Mouse (Mus musculus) adrenal gland, adult (tissue): Measurements from ENCODE around the gene Peli1.

Source experiments
- DNase-seq, 2 experiments: peaks; one replicate each; pipeline ENCODE4 v3.0.0; 2022 to 2023; ENCODE audit warnings: low spot score in 1 of 2; ENCODE audit not compliant: inconsistent age in 2 of 2

The Peli1 gene

DNA sequence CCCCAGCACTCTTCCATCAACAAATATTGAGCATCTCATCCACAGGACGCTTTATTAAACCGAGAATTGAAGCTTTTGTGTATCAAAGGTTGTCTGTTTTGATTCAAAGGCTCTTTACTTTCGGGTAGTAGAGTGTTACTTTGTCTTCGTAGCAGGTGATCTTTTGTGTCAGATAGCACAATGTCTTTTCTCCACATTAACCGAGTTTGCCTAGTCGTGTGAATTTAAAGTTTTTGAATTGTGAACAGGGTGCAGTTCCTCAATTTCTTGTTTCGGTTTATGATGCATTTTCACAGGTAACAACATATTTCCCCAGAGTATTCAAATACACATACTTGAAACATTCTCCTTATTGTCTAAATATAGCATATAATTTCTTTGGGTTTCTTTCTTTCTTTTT is 1.5 kb downstream of the Peli1 start:
- no peak for DNase-seq

DNA sequence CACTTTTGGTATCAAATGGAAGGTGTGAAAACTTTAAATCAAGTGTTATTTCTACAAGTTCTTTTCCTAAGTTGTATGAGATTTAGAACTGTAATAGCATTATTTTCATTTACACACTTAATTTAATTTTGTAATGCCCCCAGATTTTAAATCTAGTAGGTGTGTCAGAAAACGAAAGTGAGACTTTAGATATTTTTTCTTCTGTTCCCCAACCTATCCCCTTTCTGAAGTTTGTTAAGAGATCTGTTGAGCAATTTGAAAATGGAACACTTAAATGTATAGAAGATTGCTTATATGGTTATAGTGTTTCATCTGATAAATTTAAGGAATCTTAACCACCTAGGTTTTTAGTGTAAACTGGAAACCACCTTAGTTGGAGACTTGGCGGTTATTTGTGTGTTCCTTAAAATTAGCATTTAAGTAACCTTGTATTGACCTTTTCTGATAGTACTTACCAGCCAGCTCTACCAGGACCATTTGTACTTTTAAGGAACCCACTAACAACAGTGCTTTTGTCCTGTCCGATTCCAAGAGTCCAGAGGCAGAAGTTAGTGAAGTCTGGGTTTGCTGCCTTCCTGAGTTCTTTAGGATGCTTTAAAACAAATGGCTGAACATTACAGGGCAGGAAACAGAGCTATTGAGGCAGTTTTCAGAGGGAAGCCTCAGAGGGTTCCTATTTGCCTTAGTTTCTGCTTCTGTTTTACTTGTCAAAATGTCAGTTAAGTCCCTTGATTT is 2.2 kb downstream of the Peli1 start:
- DNase-seq = no peak

DNA sequence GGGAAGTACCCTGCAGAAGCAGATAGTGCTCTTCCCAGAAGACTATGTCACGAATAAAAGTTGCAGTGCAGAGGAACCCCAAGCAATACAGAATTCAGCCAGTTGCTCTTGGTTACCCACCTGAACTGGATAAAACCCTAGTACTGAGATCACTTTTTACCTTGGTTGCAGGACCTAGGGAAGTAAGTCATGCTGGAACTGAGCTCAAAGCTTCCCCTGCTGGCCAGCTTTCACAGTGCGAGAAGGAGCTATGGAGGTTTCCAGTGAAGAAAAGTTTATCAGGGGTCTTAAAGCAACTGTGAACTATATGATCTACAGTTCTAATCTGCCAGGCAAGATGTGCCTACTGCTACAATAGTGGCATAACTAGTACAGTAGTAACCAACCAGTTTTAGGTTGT is 5.5 kb downstream of the Peli1 start:
- DNase-seq = no peak

DNA sequence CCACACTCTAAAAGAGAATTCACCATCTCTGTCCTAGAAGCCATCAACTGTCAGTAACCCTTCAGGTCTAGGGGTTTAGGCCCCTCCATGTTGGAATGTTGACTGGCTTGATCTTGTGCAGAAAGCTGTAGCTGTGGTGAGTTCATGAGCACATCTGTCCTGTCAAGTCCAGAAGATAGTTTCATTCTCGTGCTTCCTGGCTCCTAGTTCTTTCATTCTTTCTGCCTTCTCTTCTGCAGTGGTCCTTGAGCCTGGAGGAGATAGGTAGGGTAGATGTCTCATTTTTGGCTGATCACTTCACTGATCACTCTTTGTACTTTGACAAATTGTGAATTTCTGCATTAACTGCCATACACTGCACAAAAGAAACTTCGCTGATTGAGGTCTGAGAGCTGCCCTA is 7.4 kb downstream of the Peli1 start:
- DNase-seq = no peak

DNA sequence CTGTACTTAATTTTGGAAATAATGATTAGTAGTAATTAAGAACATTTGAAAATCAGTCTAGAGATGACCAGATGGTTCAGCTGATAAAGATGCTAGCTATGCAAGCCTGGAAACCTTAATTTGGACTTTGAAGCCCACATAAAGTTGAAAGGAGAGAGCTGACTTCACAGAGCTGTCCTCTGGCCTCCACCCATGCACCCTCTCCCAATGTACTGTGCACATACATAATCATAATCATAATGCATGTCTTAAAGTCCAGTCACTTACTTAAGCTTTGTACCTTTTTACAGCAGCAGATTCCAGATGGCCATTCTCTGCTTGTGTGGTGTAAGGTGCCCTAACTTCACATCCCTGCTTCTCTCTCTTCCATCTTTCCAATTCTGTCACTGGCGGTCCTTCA is 9.6 kb downstream of the Peli1 start:
- no peak for DNase-seq

DNA sequence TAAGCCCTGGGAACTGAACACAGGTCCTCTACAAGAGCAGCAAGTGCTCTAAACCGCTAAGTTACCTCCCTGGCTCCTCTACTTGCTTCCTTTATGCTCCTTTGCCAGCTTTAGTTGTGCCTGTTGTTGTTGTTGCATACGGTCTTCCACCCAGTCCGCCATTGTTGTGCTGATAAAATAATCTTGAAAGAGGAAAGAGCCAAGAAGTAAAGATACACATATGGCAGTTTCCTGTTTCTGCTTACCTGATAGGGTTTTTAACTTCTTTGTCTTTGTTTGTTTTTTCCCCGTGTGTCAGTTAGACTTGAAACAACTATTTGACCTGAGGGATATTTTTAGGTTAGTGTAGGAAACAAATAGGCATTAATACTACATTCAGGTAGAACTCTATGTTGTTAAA is 10.2 kb downstream of the Peli1 start:
- no peak for DNase-seq

DNA sequence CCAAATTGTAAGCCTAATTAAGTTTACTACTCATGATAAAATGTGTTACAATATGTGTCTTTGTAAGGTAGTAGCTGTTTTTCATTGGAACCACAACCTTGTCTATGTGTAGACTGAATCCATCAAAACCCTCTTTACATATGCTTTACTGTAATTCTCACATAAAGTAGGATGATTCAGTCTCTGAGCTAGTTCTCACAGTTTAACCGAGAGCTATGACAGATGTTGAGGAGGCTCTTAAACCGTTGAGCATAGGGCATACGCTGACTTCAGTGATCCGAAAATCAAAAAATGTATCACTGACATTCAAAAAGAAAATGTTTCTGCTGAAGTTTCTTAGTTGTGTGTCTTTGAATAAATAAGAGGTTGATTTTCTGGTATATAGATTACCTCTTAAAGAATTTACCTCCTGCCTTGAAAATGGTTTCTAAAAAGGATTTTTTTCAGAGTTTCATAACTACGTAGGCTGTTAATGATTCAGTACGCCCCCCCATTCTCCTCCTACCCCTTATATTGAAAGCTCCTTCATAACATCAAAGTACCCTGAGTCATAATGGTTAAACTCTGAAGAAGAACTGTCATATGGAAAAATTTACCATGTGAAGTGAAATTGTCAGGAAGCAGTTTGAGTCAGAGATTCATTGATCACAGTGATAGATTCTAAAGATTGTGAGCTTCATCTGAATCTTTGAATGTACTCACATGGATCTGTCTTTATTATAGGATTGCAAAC is 11.3 kb downstream of the Peli1 start:
- DNase-seq = no peak

DNA sequence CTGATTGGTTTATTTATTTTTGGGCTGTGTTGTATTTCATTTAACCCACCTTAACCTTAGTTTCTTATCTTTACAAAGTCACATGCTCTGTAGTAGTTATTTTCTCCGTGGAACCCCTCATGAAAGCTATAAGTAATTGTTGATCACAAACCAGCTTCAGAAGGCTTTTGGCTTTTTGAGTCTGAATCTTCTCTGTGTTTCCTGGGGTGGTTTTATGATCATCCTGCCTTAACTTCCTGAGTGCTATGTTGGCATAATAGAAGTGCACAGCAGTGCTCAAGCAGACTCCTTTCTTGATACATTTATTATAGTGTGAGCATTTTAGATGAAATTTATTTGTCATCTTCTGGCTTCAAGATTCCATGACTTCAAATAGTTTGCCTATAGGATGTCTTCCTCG is 12.1 kb downstream of the Peli1 start:
- DNase-seq = no peak

DNA sequence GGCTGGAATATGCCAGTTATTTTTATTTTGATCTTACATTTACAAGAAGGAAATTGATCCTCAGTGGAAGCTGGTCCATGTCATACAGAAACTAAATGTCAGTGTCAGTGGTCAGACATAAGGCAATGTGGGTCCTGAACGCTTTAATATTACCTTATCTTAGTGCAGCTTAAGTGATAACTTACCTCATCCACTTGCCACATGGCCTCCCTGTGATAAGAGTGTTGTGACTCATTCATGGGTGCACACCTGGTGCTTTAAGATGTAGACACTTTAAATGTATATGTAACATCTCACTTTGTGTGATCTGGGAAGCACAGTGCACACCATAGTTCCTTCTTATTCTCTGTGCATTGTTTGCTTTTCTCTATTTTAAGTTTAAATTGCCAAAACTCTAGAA is 14.3 kb downstream of the Peli1 start:
- no peak for DNase-seq

DNA sequence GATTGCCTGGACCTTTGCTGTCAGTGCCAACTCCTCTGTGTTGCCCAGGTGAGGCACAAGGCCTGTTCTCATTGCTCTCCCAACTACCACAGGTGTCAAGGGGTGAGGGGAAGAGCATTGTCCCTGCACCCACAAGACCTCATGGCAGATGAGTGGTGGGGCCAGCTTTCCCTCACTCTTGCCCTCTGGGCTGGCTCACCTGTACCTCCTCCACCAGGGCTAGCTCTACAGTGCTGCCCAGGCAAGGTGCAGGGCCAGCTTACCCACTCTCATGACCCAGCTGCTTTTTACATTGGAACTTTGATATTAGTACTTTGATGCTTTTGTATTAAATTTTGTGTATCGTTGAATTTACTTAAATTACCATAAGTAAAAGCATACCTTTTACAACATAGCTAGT is 16.0 kb downstream of the Peli1 start:
- no peak for DNase-seq

DNA sequence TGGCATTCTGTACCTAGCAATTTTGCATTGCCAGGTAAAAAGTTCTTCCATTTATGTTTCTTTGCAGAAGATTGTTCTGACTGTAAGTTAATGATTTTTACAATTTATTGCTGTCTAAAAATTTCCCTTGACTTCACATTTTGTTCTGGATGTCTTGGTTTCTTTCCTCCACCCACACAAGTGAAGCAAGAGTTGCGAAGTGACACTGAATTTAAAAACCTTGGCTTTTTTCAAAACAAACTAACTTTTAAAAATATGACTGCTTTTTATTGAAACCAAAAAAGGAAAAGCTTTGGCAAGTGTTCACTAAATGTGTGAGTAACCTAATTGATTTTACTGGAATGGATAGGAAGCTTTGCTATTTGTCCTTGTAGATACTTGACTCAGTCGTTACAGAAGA is 18.2 kb downstream of the Peli1 start:
- DNase-seq = peak in 1 of 2 experiments; percentile 52

DNA sequence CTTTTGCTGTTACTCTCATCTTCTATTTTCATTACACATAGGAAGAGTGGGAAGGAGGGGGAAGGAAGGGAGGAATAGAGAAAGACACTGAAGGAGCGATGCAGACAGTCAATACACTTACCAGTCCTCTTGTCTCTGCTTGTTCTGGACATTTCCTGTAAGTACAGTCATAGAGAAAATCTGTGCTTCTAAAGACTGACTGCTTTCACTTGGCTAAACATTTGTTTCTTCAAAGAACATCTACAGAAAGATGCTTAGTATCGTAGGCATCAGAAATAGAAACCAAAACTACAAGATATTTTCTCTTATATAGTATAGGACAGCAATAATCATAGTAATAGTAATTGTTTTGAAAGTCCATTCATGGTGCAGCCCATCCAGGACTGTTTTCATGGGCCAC is 23.4 kb downstream of the Peli1 start:
- DNase-seq = no peak

DNA sequence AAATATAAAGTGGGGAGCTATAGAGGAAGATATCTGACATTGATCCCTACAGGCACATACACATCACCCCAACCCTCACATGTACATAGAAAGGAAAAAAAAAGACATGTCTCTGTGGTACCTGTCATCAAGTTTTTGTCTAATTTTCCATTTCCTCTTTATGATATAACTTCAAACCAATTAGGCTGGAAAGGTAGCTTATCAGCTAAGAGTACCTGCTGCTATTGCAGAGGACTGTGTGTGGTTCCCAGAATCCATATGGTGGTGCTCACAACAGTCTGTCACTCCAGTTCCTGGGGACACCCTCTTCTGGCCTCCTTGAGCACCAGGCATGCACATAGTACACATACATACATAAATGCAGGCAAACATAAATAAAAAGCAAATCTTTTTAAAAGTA is 24.7 kb downstream of the Peli1 start:
- no peak for DNase-seq

DNA sequence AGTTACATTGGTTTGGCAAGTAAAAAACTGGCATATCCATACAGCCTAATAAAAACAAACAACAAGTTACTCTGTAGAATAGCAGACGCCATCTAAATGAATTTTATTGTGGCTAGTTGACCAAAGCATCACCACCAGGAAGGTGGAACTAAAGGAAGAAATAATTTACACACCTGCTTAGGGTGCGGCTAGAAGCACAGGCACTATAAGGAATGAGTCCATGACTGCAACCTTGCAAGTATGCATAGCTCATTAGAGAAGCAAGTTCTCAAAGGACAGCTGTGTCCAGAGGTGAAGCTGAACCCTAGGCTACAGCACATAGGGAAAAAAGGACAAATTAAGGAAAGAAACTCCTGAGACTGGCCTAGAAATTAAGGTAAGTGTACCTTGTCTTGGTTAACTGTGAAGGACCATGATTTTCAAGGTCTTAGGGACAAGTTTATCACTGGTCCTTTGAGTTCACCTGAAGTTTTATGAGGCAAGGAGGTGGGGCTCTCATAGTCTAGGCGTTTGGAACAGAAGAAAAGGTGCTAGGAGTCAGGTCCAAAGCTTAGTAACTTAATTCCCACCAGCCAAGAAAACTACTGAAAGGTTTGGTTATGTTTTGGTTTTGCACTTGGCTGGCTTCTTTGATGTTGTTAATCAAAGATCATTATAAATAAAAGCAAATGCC is 25.7 kb downstream of the Peli1 start:
- DNase-seq = no peak

DNA sequence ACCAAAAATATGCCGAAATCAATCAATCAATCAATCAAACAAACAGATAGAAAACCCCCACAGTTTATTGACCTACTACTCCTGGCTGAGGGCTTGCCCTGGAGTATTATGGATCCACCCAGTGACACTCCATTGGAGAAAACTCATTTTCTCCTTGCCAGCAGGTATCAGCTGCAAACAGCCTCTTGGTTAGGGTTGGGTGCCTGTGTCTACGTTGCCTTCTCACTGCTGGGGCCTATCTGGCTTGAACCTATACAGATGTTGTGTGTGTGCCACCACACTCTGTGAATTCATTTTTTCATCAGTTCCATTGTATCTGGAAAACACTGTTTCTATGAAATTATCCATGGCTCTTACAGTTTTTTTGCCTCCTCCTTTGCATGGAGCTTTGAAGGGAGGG is 30.6 kb downstream of the Peli1 start:
- no peak for DNase-seq

DNA sequence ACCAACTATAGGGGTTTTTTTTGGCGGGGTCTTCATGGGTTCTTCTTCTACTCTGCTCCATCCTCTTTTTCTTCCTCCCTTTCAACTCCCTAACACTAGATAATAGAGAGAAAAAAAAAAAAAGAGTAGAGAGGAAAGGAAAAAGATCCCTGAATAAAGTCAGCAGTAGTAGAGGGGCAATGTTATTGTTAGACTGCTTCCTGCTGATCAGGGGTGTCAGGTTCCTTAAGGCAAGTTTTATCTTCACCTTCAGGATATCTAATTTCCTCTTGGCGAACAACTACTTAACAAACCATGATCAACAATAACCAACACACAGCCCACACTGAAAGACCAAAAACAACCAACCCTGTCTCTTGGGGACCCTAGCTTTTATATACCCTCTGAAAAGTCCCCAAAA is 31.3 kb downstream of the Peli1 start:
- DNase-seq = no peak

DNA sequence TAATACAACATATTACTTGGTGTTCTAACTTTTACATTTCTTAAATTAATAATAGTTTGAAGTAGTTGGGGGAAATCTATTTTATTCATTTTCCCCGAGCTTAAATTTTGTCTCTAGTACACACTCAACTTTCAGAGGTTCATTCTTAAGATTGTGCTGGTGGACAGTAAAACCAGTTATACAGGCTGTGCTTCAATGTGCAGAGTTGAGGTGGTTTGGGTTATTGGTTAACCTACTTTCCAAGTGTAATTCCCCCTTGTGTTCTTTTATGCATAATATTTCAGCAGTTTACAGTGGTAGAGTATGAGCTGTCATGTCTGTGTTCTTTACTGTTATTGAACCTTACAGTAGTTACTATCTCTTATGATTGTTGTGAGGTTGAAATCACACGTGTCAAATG is 40.6 kb downstream of the Peli1 start:
- DNase-seq = no peak

DNA sequence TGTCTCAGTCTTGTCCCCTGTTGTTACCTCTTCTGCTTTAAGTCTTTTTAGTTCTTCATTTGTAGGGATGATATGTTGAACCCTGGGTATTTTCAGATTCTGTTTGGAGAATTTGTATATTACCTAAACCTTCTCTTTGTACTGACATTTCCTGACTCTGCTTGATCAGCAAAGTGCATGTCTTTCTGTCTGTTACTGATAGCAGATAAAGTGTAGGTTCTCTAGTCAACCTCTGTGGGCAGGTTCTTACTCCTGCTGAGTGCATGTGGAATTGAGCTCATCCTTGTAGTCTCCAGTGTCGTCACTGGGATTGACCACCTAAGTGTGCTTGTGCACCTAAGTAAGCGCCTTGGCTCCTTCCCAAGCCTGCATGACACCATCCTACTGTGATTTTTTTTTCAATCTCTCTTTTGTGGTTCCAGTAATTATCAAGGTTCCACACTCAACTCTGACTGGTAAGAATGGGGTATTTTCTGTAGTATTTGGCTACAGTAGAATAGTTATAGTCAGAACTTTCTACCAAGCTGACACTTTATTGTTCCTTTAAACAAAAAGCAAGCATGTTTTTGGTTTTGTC is 43.9 kb downstream of the Peli1 start:
- no peak for DNase-seq

DNA sequence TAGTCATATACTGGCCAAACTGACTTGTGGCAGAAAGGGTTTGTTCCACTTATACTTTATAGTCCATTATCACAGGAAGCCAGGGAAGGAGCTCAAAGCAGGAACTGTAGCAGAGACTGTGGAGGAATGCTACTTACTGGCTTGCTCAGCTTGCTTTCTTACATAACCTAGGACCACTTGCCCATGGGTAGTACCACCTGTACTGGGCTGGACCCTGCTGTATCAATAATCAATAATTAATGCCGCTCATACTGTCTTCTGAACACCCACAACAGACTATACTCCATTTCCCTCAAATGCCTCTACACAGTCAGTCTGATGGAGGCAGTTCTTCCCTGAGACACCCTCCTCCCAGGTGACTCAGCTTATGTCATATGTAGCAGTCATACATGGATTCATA is 48.4 kb downstream of the Peli1 start:
- DNase-seq = no peak

DNA sequence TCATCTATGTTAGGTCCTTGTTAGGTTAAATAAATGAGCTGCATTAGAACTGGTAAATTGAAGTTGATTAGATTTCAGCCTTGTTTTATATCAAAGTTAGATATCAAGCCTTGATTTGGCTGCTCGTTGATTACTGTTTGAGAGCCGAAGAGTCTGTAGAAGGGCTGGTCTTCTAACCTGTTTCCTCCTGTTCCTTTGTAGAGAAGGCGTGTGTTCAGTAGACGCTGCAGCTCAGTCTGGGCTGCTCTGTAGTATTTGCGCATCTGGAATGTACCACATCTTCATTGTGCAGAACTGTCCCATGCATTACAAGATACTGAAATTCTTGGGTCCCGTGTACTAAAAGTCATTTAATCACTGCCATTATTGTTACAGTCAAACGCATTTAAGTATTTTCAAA is 50.2 kb downstream of the Peli1 start:
- DNase-seq = no peak

DNA sequence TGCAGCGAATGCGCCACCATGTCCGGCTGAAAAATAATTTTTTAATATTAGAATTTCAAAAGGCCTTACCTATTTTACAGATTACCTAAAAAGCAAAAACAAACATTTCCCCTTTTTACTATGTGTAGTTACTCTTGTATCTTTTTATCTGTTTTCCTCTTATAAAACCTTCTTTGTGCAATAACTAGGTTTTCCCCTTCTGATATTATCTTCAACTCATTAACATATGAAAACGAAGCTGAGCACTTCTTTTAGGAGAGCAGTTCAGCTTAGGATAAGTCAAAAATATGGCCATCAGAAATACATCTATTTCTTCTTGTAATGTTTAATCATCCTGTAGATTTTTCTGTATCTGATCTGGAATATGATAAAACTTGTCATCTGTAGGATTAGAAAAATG is 50.7 kb downstream of the Peli1 start:
- no peak for DNase-seq

DNA sequence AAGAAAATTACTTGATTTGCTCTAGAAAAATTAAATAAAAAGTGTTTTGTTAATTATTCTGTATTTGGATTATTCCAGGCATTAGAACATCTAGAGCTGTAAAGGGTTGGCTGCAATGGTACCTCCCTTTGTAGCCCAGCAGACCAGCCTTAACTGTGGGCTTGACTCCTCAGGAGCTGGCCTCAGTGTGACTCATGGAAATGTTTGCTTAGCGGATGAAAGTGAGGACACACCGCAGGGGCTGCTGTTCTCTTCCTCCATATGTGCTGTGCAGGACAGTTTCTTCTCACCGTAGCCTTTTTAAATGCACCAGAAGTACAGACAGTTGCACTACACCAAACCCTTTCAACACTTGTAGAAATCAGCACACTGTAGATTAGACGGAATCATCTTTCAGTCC is 58.4 kb downstream of the Peli1 start:
- no peak for DNase-seq
